Mouse (Mus musculus) heart, postnatal 0 days (tissue): Measurements from ENCODE around the gene Syne2. TPM values are rescaled to one million over a fixed set of nuclear protein-coding genes. Genes with fewer than 3 reads are reported as not detected.

Source experiments
- ATAC-seq: fragments of 200-750 bp; cut with Nextera tagmentation; 2 replicates; pipeline ENCODE4 v1.8.0; 2017; ENCODE audit warnings: low read depth, moderate number of reproducible peaks, moderate library complexity; ENCODE audit not compliant: insufficient read depth
- DNase-seq: peaks from one replicate; pipeline ENCODE4 v3.0.0-alpha.2; 2016; ENCODE audit warnings: low spot score
- H3K27ac ChIP-seq: fragments of 300-500 bp; sonication (generic); 2 replicates; pipeline ENCODE4 v1.5.1; 2014; ENCODE audit warnings: low read depth, mild to moderate bottlenecking
- H3K27me3 ChIP-seq: fragments of 300-500 bp; sonication (generic); 2 replicates; pipeline ENCODE4 v1.6.1; 2014; ENCODE audit warnings: low read length, mixed read lengths; ENCODE audit not compliant: control insufficient read depth, insufficient read depth
- H3K36me3 ChIP-seq: fragments of 300-500 bp; sonication (generic); replicated peaks from 2 replicates; pipeline ENCODE4 v1.6.1; 2014; ENCODE audit warnings: low read length, mixed read lengths; ENCODE audit not compliant: control insufficient read depth, insufficient read depth
- H3K4me1 ChIP-seq: fragments of 300-500 bp; sonication (generic); 2 replicates; pipeline ENCODE4 v1.6.1; 2014; ENCODE audit warnings: antibody characterized with exemption; ENCODE audit not compliant: control insufficient read depth, insufficient read depth
- H3K4me2 ChIP-seq: fragments of 300-500 bp; sonication (generic); 2 replicates; pipeline ENCODE4 v1.6.1; 2014; ENCODE audit warnings: low read depth, mild to moderate bottlenecking, low read length, moderate library complexity
- H3K4me3 ChIP-seq: fragments of 300-500 bp; sonication (generic); 2 replicates; pipeline ENCODE4 v1.5.1; 2014; ENCODE audit warnings: low read depth, low read length
- H3K9ac ChIP-seq: fragments of 300-500 bp; sonication (generic); replicated peaks from 2 replicates; pipeline ENCODE4 v1.6.1; 2014; ENCODE audit warnings: low read depth, low read length, mixed read lengths
- H3K9me3 ChIP-seq: fragments of 300-500 bp; sonication (generic); replicated peaks from 2 replicates; pipeline ENCODE4 v1.6.1; 2016; ENCODE audit warnings: low read length; ENCODE audit not compliant: control insufficient read depth
- CTCF ChIP-seq: IDR thresholded peaks from 2 replicates; pipeline ENCODE4 v1.5.1; 2016; ENCODE audit warnings: antibody characterized with exemption, control low read depth, low read depth
- EP300 ChIP-seq: IDR thresholded peaks from 2 replicates; pipeline ENCODE4 v1.6.1; 2016; ENCODE audit warnings: antibody characterized with exemption, low read depth
- WGBS: fragments of 180-500 bp; shearing (Covaris S2); extraction: QIAGEN DNeasy Blood & Tissue Kit; methylation state at CpG from one replicate; pipeline ENCODE4 v1.1.7; 2014; 5-methylcytosine and 5-hydroxymethylcytosine counted together
- polyA plus RNA-seq: library from polyadenylated mRNA; unstranded; fragments of >200 nt; fragmentation: Nextera tagmentation; extraction: Ambion mirVana; gene quantifications from 2 replicates; pipeline ENCODE4 v1.2.1, GENCODE M21; 2015
- total RNA-seq: library from RNA; depleted of rRNA; stranded (reverse); fragments of >200 nt; gene quantifications from 2 replicates; pipeline ENCODE4 v1.2.3, GENCODE M21; 2014; ENCODE audit warnings: low replicate concordance

Syne2 gene
- total and polyA plus RNA-seq, 2 experiments from 2014 or later: 22.9 to 34.7 TPM

DNA sequence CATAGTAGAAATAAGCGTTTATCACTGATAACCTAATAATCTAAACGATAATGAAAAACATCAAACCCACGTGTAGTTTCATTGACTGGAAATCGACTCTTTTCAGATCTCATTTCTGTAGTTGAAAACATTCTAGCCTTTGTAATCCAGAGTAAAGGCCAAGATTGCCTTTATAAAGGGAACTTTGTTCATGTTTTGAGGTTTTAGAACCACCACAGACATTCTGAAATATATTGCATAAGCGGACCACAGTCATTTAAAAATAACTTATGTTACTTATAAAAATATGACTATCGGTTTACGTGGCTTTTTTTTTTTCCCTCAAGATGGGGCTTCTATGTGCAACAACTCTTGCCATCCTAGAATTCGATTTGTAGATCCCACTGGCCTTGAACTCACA, 33.5 kb downstream of the Syne2 start:
- no peaks in the 10 kb centered on the region for H3K36me3 ChIP-seq
- peaks cover 29% of the 10 kb centered on the region for H3K4me1 ChIP-seq
- H3K27ac ChIP-seq: no peak overlapping the region
- no peak overlapping the region for H3K9ac ChIP-seq
- WGBS: 83% methylated on average over 8 of the region's 8 CpGs
- H3K27me3 ChIP-seq: no peaks in the 10 kb centered on the region
- no peak for DNase-seq
- no peaks in the 10 kb centered on the region for H3K9me3 ChIP-seq
- no peak overlapping the region for H3K4me3 ChIP-seq
- H3K4me2 ChIP-seq: no peak overlapping the region
- ATAC-seq: no peak
- TF ChIP-seq CTCF: no peak
- TF ChIP-seq EP300: no peak

DNA sequence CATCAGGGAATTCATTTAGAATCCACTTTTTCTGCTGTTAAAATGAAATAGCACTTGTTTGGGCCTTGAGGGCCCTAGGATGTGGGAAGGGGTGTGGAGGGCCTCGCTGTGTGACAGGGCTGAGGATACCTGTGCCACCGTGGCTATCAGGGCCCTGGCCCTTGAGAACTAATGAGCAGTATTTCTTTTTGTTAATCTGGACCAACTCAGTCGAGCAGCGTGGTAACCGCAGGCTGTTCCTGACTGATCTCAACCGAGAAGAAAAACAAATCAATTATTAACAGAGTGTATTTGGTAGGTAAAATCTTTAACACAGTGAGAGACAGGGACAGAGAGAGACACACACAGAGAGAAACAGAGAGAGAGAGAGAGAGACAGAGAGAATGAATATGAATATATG, 34.5 kb downstream of the Syne2 start:
- TF ChIP-seq CTCF (no peak), EP300 (no peak)
- H3K4me1 ChIP-seq: peaks cover 29% of the 10 kb centered on the region
- H3K4me3 ChIP-seq: no peak overlapping the region
- DNase-seq (no peak), ATAC-seq (no peak)
- no peaks in the 10 kb centered on the region for H3K9me3 ChIP-seq
- no peaks in the 10 kb centered on the region for H3K36me3 ChIP-seq
- no peaks in the 10 kb centered on the region for H3K27me3 ChIP-seq
- H3K9ac ChIP-seq: no peak overlapping the region
- 0 out of 2 replicates have a peak overlapping the region, but pooled peaks have one; percentile 81 for H3K27ac ChIP-seq
- 64% methylated on average over 6 of the region's 6 CpGs for WGBS
- no peak overlapping the region for H3K4me2 ChIP-seq

DNA sequence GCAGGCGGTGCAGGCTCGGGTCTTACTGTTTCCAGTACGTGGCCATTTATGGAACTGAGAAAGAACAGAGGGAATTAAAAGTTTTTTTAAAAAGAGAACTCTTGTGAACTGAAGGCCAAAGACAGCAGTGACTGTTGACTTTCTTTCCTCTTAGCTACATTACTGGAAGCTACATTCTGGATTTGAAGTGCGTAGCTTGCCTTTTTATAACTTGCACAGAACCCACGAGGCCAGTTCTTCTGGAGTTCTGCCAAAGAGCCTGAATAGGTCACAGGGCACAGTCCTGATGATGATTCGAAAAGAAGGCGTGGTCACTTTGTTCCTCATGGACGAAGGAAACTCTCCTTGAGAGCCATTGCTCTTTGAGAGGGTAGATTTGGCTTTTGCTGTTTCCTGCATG, 35.6 kb downstream of the Syne2 start:
- ATAC-seq (peak; percentile 48), DNase-seq (peak; percentile 74)
- 5% methylated on average over 8 of the region's 8 CpGs for WGBS
- H3K27ac ChIP-seq: peak overlapping the region; percentile 81
- peak overlapping the region; percentile 31 for H3K4me3 ChIP-seq
- no peaks in the 10 kb centered on the region for H3K36me3 ChIP-seq
- H3K4me1 ChIP-seq: peaks cover 29% of the 10 kb centered on the region
- H3K4me2 ChIP-seq: peak overlapping the region; percentile 66
- H3K9me3 ChIP-seq: no peaks in the 10 kb centered on the region
- H3K27me3 ChIP-seq: no peaks in the 10 kb centered on the region
- H3K9ac ChIP-seq: peak overlapping the region; percentile 37
- no peak for TF ChIP-seq EP300
- TF ChIP-seq CTCF: no peak

DNA sequence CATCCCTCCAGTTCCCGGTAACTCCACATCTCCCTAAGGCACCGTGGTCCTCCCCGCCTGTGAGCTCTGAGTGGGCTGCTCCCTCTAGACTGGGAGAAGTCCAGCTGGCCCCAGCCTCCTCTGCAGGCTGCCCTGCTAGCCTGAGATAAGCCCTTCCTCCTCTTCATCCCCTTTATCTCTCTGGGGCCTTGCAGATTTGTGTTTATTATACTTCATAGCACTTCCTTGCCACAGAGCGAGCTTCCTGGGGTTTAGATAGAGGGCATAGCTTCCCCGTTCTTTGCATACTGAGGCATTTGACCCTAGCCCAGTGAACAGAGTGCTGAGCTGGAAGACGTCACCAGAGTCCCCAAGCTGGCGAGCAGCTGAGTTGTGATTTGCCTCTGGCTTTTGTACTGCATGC, 37.1 kb downstream of the Syne2 start:
- H3K9me3 ChIP-seq: no peaks in the 10 kb centered on the region
- ATAC-seq (peak; percentile 66), DNase-seq (peak; percentile 85)
- peaks cover 29% of the 10 kb centered on the region for H3K4me1 ChIP-seq
- H3K27ac ChIP-seq: peak overlapping the region; percentile 68
- no peak for TF ChIP-seq EP300
- no peak for TF ChIP-seq CTCF
- no peak overlapping the region for H3K9ac ChIP-seq
- H3K4me2 ChIP-seq: peak overlapping the region; percentile 5; the same call in 1 of the 2 replicates
- H3K36me3 ChIP-seq: no peaks in the 10 kb centered on the region
- H3K4me3 ChIP-seq: no peak overlapping the region
- H3K27me3 ChIP-seq: no peaks in the 10 kb centered on the region
- WGBS: 6% methylated on average over 7 of the region's 7 CpGs

DNA sequence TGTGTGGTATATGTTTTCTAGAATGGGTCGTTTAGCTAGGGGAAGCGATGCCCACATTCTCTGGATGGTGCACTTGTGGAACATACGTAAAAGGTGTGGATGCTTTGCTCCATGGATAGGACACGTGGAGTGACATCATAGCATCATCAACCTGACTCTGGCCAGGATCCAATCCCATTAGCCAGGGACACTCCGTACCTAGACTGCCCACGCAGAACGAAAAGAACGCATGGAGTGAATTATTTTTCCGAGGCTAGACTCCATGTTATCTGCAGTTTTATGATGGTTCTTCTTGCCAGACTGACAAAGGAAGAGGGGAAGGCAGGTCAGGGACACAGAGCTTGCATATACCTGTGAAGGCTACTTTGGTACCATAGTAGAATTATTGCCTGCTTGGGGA, 37.7 kb downstream of the Syne2 start:
- Histone ChIP-seq H3K36me3 (no peaks in the 10 kb centered on the region), H3K4me3 (no peak overlapping the region), H3K9ac (no peak overlapping the region), H3K27me3 (no peaks in the 10 kb centered on the region), H3K4me2 (no peak overlapping the region), H3K4me1 (peaks cover 25% of the 10 kb centered on the region), H3K9me3 (no peaks in the 10 kb centered on the region), H3K27ac (peak overlapping the region; percentile 68; the same call in 1 of the 2 replicates)
- no peak for TF ChIP-seq EP300
- DNase-seq: no peak
- whole genome bisulfite sequencing: 67% methylated on average over 9 of the region's 9 CpGs
- no peak for ATAC-seq

DNA sequence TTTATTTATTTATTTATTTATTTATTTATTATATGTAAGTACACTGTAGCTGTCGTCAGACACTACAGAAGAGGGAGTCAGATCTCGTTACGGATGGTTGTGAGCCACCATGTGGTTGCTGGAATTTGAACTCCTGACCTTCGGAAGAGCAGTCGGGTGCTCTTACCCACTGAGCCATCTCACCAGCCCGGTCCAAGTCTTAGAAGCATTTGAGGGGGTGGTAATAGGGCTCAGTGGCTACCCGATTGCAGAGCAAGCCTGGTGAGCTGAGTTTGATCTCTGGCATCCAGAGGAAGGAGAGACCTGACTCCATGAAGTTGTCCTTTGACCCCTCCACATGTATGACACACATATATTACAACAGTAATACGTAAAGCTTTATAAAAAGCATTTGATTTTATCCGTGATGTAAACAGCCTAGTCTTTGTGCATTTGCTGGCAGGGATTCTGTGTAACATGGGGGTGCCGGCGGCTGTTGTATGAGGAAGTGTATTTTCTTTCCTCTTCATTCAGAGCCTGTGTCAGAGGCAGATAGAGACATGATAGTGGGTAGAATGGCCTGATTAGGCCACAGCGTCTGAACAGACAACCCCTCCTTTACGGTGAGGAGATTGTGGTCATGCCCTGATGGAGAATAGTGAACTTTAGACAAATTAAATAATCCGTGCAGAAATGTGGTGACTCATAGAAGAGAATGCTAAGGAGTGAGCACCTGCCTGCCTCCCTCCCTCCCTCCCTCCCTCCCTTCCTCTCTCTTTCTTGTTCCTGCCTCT, 38.3 kb downstream of the Syne2 start:
- H3K4me3 ChIP-seq: no peak overlapping the region
- no peak overlapping the region for H3K4me2 ChIP-seq
- peaks cover 25% of the 10 kb centered on the region for H3K4me1 ChIP-seq
- no peak overlapping the region for H3K9ac ChIP-seq
- no peak for ATAC-seq
- H3K27me3 ChIP-seq: no peaks in the 10 kb centered on the region
- DNase-seq: no peak
- no peak overlapping the region for H3K27ac ChIP-seq
- 63% methylated on average over 14 of the region's 14 CpGs for WGBS
- no peaks in the 10 kb centered on the region for H3K36me3 ChIP-seq
- TF ChIP-seq CTCF (no peak), EP300 (no peak)
- H3K9me3 ChIP-seq: no peaks in the 10 kb centered on the region
